Mouse (Mus musculus) embryonic facial prominence, embryonic 15.5 days (tissue): ENCODE results near the gene Map6d1. TPM values are rescaled to one million over a fixed set of nuclear protein-coding genes. Genes with fewer than 3 reads are reported as not detected.
A peak's percentile ranks its signal among the peaks of the same experiment; 100 is the strongest.

Experiments
- ATAC-seq: fragments of 200-750 bp; cut with Nextera tagmentation; 2 replicates; pipeline ENCODE4 v1.8.0; 2017; ENCODE audit warnings: low read depth, moderate TSS enrichment; ENCODE audit not compliant: insufficient number of reproducible peaks, low FRiP score, low TSS enrichment
- H3K27ac ChIP-seq: fragments of 300-500 bp; sonication (generic); replicated peaks from 2 replicates; pipeline ENCODE4 v1.5.1; 2015; ENCODE audit warnings: mild to moderate bottlenecking, inconsistent platforms
- H3K27me3 ChIP-seq: fragments of 300-500 bp; sonication (generic); 2 replicates; pipeline ENCODE4 v1.6.1; 2015; ENCODE audit warnings: inconsistent platforms
- H3K36me3 ChIP-seq: fragments of 300-500 bp; sonication (generic); 2 replicates; pipeline ENCODE4 v1.6.1; 2015; ENCODE audit warnings: mild to moderate bottlenecking, inconsistent platforms
- H3K4me1 ChIP-seq: fragments of 300-500 bp; sonication (generic); 2 replicates; pipeline ENCODE4 v1.6.1; 2015; ENCODE audit warnings: inconsistent platforms
- H3K4me2 ChIP-seq: fragments of 300-500 bp; sonication (generic); replicated peaks from 2 replicates; pipeline ENCODE4 v1.6.1; 2015; ENCODE audit warnings: mild to moderate bottlenecking, inconsistent platforms
- H3K4me3 ChIP-seq: fragments of 300-500 bp; sonication (generic); replicated peaks from 2 replicates; pipeline ENCODE4 v1.5.1; 2015; ENCODE audit warnings: mild to moderate bottlenecking, inconsistent platforms
- H3K9ac ChIP-seq: fragments of 300-500 bp; sonication (generic); 2 replicates; pipeline ENCODE4 v1.6.1; 2015; ENCODE audit warnings: inconsistent platforms
- H3K9me3 ChIP-seq: fragments of 300-500 bp; sonication (generic); replicated peaks from 2 replicates; pipeline ENCODE4 v1.6.1; 2016; ENCODE audit warnings: inconsistent platforms
- whole genome bisulfite sequencing: fragments of 180-500 bp; shearing (Covaris S2); methylation state at CpG from one replicate; pipeline ENCODE4 v1.1.7; 2015; 5-methylcytosine and 5-hydroxymethylcytosine counted together
- polyA plus RNA-seq: library from polyadenylated mRNA; unstranded; fragments of >200 nt; fragmentation: Nextera tagmentation; extraction: Ambion mirVana; gene quantifications from 2 replicates; pipeline ENCODE4 v1.2.1, GENCODE M21; 2015

Gene Map6d1
- polyA plus RNA-seq, result 0.77 and 1.1 TPM in 2 replicates

DNA sequence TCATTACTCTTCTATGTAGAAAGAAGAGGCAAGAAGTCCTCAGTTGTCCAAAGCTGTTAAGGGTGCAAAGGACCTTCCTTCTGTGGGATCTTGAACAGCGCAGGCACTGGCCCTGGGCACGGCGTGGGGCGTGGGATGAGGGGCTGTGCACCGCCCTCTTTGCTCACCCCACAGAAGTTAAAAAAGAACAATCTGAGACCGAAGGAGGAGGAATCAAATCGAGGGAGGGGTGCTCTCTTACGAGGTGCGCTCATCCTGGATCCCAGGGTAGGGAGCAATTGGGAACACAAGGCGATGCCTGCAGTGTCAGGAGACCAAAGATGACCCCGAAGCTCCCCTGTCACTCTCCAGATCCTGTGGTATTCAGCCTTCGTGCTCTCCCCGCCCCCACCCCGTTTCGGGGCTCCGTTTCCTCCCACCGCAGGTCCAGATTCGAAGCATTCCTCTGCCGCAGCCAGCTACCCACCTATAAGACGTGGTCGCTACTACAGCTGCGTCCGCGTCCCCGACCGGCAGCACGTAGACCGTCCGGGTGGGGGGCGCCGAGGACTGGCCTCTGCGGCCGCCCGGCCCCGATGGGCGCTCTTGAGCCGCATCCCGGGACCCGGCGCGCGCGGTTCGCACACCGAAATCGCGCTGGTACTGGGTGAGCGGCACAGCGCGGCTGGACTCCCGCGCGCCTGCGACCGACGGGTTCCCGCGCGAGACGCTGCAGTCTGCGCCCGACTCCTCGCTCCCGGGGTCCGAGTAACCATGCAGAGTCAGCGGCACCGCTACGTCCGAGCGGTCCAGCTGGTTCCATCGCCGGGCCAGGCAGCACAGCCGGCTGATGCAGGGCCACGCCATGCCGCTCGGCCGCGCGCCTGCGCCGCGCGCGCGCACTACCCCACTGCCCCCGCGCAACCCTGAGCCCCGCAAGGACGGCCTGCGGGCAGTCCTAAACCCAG lies at the start of gene Map6d1:
TSS of gene Map6d1 (minus strand) at position 891 of the 947 bp plus-strand sequence.
- Histone ChIP-seq H3K9me3 (no peaks in the 10 kb centered on the region), H3K4me1 (no peaks in the 10 kb centered on the region), H3K4me3 (peak within 1 kb of the TSS; percentile 70), H3K36me3 (no peaks in the 10 kb centered on the region), H3K9ac (peak within 1 kb of the TSS; percentile 37), H3K27me3 (no peaks in the 10 kb centered on the region; the same call in 1 of the 2 replicates), H3K27ac (no peak within 1 kb of the TSS), H3K4me2 (peak within 1 kb of the TSS; percentile 96)
- peak; percentile 75 for ATAC-seq
- WGBS, result under 1% methylated on average over 90 of the region's 90 CpGs

DNA sequence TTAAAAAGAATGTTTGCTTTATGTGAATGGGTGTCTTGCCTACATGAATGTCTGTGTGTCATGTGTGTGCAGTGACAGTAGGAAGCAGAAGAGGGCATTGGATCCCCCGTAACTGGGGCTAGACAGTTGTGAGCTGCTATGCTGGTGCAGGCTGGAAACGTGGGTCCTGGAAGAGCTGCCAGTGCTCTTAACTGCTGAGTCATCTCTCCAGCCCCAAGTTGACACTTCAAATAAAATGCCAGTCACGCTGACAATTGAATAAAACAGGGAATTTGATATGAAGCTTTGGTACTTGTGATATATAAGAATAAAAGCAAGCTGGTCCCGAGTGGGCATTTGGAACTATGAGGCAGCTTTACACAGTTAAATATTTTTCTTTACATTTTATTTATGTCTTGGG lies 39.1 kb upstream of the Map6d1 start:
- no peak overlapping the region for H3K4me2 ChIP-seq

GRCm38 (mm10) chr16:20279395-20279794 lies 38.2 kb upstream of the Map6d1 start:
- no peak for ATAC-seq
- Histone ChIP-seq H3K9me3 (no peaks in the 10 kb centered on the region), H3K4me3 (no peak overlapping the region), H3K27me3 (no peaks in the 10 kb centered on the region), H3K4me2 (no peak overlapping the region), H3K36me3 (peaks cover 59% of the 10 kb centered on the region), H3K27ac (no peak overlapping the region), H3K9ac (no peak overlapping the region), H3K4me1 (no peaks in the 10 kb centered on the region)
- 92% methylated on average over 5 of the region's 5 CpGs for WGBS

More for the DNA sequence above, 39.1 kb upstream of the Map6d1 start:
- Histone ChIP-seq H3K4me3 (no peak overlapping the region), H3K36me3 (peaks cover 64% of the 10 kb centered on the region), H3K9ac (no peak overlapping the region), H3K27me3 (no peaks in the 10 kb centered on the region), H3K9me3 (no peaks in the 10 kb centered on the region), H3K27ac (no peak overlapping the region), H3K4me1 (no peaks in the 10 kb centered on the region)
- 79% methylated on average over 4 of the region's 4 CpGs for WGBS
- ATAC-seq, result no peak

DNA sequence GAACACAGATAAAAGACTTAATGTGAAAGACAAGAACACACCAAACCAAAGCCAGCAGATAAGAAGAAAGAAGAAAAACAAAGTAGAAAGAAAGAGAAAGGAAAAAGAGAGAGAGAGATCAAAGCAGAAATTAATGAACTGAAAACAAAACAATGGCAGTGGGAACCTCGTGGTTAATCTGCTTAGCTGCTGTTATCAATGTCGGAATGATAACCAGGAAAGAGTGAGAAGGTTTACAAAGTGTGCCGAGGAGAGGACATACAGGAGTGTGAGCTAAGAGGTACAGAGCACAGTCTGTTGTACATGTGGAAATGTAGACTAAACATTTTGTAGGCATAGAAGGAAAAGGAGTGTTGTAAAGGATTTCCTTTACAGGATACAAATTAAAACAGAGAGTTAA lies 31.8 kb upstream of the Map6d1 start:
- ATAC-seq, result no peak
- H3K4me3 ChIP-seq, result no peak overlapping the region
- 0 out of 2 replicates have a peak, but pooled peaks cover 1% of the 10 kb centered on the region for H3K36me3 ChIP-seq
- H3K4me2 ChIP-seq, result no peak overlapping the region
- no peaks in the 10 kb centered on the region for H3K27me3 ChIP-seq
- H3K4me1 ChIP-seq, result no peaks in the 10 kb centered on the region
- no peak overlapping the region for H3K27ac ChIP-seq
- WGBS, result 44% methylated on average over 3 of the region's 3 CpGs
- H3K9ac ChIP-seq, result no peak overlapping the region
- no peaks in the 10 kb centered on the region for H3K9me3 ChIP-seq

DNA sequence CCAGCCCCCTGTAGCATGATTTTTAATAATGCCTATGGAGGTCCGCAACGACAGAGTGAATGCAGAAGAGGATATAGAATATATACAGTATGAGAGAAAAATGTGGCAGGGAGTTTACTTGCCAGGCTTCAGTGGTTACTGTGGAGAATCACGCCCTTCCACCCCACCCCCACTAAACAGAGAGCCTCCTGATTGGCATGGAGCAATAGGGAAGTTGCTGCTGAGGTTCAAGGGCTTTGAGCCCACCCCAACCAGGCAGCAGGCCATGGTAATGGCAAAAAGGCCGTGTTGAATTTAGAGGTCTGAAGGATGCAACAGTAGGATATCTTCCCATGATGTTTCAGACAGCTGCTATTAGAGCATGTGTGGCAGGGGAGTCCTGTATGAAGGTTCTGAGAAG lies 30.2 kb upstream of the Map6d1 start:
- 60% methylated on average over 4 of the region's 4 CpGs for WGBS
- Histone ChIP-seq H3K4me3 (no peak overlapping the region), H3K9me3 (no peaks in the 10 kb centered on the region), H3K36me3 (no peaks in the 10 kb centered on the region), H3K27ac (no peak overlapping the region), H3K27me3 (no peaks in the 10 kb centered on the region), H3K9ac (no peak overlapping the region), H3K4me1 (no peaks in the 10 kb centered on the region), H3K4me2 (no peak overlapping the region)
- no peak for ATAC-seq

DNA sequence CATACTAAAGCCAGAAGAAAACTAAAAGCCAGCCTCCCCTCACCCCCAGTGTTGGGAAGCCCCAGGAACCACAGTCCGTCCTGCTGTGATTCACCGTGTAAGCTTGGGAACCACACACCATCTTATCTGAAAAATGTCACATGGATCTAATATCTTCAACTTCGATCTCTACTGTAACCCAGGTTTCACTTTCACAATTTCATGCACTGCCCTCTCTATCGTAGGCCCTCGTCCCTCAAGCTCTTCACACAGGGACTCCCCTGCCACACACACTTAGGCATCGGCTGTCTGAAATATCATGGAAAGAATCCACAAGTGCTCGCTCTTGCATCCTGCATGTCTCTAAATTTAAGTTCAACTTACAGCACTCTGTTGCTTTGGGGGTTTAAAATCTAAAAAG lies 23.9 kb upstream of the Map6d1 start:
- H3K27ac ChIP-seq, result no peak overlapping the region
- H3K36me3 ChIP-seq, result no peaks in the 10 kb centered on the region
- no peak overlapping the region for H3K4me2 ChIP-seq
- H3K4me1 ChIP-seq, result no peaks in the 10 kb centered on the region
- H3K9ac ChIP-seq, result no peak overlapping the region
- WGBS, result 61% methylated on average over 7 of the region's 7 CpGs
- H3K9me3 ChIP-seq, result no peaks in the 10 kb centered on the region
- no peak for ATAC-seq
- H3K27me3 ChIP-seq, result no peaks in the 10 kb centered on the region
- H3K4me3 ChIP-seq, result no peak overlapping the region

DNA sequence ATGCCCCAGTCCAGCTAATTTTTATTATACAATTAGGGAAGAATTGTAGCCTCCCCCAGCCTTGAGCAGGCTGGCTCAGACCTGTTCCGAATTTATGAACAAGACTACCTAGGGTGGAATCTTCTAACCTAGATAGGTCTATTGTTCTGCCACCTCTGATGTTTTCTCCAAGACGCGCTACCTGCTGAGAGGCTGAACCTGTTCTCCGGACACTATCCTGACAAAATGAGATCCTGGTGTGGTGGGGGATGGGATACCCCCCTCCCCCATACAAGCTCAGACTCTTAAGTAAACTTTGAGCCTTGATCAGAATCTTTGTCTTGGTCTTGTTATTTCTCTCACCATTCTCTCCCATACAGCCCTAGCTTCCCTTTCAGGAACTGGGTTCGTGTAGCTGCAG lies 16.8 kb upstream of the Map6d1 start:
- H3K4me3 ChIP-seq, result no peak overlapping the region
- WGBS, result 71% methylated on average over 5 of the region's 5 CpGs
- no peaks in the 10 kb centered on the region for H3K4me1 ChIP-seq
- no peaks in the 10 kb centered on the region for H3K36me3 ChIP-seq
- H3K9me3 ChIP-seq, result no peaks in the 10 kb centered on the region
- H3K4me2 ChIP-seq, result no peak overlapping the region
- no peak overlapping the region for H3K27ac ChIP-seq
- H3K27me3 ChIP-seq, result no peaks in the 10 kb centered on the region
- ATAC-seq, result no peak
- H3K9ac ChIP-seq, result no peak overlapping the region

DNA sequence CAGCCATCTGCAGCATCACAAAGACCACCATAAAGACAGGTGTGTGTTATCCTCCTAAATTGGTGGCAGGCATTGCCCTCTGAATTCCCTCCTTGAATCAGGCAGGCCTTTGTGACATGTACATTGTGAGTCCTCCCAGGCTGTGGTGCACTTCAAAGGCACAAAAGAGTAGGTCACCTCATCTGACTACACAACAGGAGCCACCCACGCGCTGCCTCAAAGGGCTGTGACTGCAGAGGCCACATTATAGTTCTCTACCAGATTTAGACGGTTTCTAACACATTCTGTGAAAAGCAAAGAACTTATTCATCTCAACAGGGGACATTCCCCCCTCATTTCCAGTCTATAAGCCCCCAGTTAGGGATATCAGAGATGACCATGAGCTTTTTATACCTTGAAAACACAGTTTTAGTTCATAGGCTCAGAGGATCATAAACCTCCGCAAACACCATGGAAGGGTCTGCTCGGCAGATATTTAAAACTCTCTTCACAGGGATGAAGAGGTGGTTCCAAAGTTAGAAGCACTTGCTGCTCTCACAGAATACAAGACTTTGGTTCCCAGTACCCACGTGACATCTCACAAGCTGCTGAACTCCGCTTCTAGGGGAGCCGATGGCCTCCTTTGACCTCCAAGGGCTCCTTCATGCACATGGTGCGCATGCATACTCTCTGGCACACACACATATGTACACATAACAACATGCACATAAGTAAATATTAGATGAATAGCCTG lies 7.5 kb upstream of the Map6d1 start:
- no peak for ATAC-seq
- no peak overlapping the region for H3K9ac ChIP-seq
- H3K4me1 ChIP-seq, result no peaks in the 10 kb centered on the region
- no peak overlapping the region for H3K4me2 ChIP-seq
- 88% methylated on average over 9 of the region's 9 CpGs for WGBS
- no peak overlapping the region for H3K4me3 ChIP-seq
- H3K9me3 ChIP-seq, result no peaks in the 10 kb centered on the region
- H3K27me3 ChIP-seq, result no peaks in the 10 kb centered on the region
- no peak overlapping the region for H3K27ac ChIP-seq
- no peaks in the 10 kb centered on the region for H3K36me3 ChIP-seq

GRCm38 (mm10) chr16:20247103-20247502 lies 5.9 kb upstream of the Map6d1 start:
- no peaks in the 10 kb centered on the region for H3K4me1 ChIP-seq
- no peaks in the 10 kb centered on the region for H3K27me3 ChIP-seq
- no peak for ATAC-seq

GRCm38 (mm10) chr16:20238646-20239045 lies 2.5 kb downstream of the Map6d1 start:
- 59% methylated on average over 4 of the region's 4 CpGs for WGBS
- no peak for ATAC-seq
- no peak overlapping the region for H3K9ac ChIP-seq
- H3K4me3 ChIP-seq, result no peak overlapping the region
- H3K9me3 ChIP-seq, result no peaks in the 10 kb centered on the region
- H3K4me1 ChIP-seq, result no peaks in the 10 kb centered on the region
- 0 out of 2 replicates have a peak, but pooled peaks cover 5% of the 10 kb centered on the region for H3K36me3 ChIP-seq
- H3K27me3 ChIP-seq, result no peaks in the 10 kb centered on the region; the same call in 1 of the 2 replicates
- no peak overlapping the region for H3K4me2 ChIP-seq
- no peak overlapping the region for H3K27ac ChIP-seq

More at GRCm38 (mm10) chr16:20247103-20247502, 5.9 kb upstream of the Map6d1 start:
- no peaks in the 10 kb centered on the region for H3K36me3 ChIP-seq
- H3K27ac ChIP-seq, result no peak overlapping the region
- no peaks in the 10 kb centered on the region for H3K9me3 ChIP-seq
- H3K4me2 ChIP-seq, result no peak overlapping the region
- H3K4me3 ChIP-seq, result no peak overlapping the region
- no peak overlapping the region for H3K9ac ChIP-seq

DNA sequence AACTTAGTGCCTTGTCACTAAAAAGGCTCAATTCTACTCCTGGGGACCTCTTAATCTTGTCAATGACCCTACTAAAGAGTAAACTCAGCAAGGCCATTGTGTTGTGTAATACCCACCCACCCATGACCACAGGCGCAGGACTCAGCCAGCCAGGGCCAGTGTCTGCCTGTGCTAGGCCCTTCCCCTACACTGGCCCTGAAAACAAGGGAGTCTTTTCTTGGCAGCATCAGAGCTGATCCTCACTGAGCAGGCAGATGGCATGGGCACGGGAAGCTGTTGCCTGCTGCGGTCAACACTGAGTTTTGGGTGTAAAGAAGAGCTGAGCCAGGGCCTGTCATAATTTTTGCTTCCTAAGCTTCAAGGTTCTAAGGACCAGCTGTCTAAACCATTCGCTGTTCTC lies 3.7 kb downstream of the Map6d1 start:
- Histone ChIP-seq H3K36me3 (0 out of 2 replicates have a peak, but pooled peaks cover 5% of the 10 kb centered on the region), H3K27me3 (no peaks in the 10 kb centered on the region; the same call in 1 of the 2 replicates), H3K4me1 (no peaks in the 10 kb centered on the region), H3K27ac (no peak overlapping the region), H3K9ac (no peak overlapping the region), H3K4me2 (no peak overlapping the region), H3K4me3 (no peak overlapping the region), H3K9me3 (no peaks in the 10 kb centered on the region)
- WGBS, result 63% methylated on average over 4 of the region's 4 CpGs
- no peak for ATAC-seq
